Comparison of ENCODE assay signal across 8 mouse cellular contexts in genomic region chr5:125465192-125465591, GRCm38 (mm10). TPM values are rescaled to one million over a fixed set of nuclear protein-coding genes. Genes with fewer than 3 reads are reported as not detected.
DNase-seq lines count a peak whose midpoint lies in the region; ATAC-seq and TF ChIP-seq lines count a peak whose summit lies in the region.

No protein-coding gene starts in this region.

- WGBS in heart, embryonic 12.5 days, result 39% methylated on average over 7 of the region's 7 CpGs
- 45% methylated on average over 7 of the region's 7 CpGs for WGBS in hindbrain, embryonic 13.5 days
- WGBS in midbrain, embryonic 12.5 days, result 45% methylated on average over 7 of the region's 7 CpGs

- peak overlapping the region; percentile 60 for H3K4me2 ChIP-seq in heart, embryonic 12.5 days
- H3K4me2 ChIP-seq in hindbrain, embryonic 13.5 days, result peak overlapping the region; percentile 58
- peak overlapping the region; percentile 51 for H3K4me2 ChIP-seq in midbrain, embryonic 12.5 days (replicated peaks)

- TF ChIP-seq EP300 in MEL (IDR thresholded peaks at IDR 0.05; ENCODE audit: low read depth in 1 of 2, low read length in 2 of 2), result no peak

- H3K4me3 ChIP-seq in heart, embryonic 12.5 days, result peak overlapping the region; percentile 24
- peak overlapping the region; percentile 37 to 40; a peak in 3 of 4 replicates for H3K4me3 ChIP-seq in MEL (ENCODE audit: control insufficient read depth in 1 of 2, insufficient read depth in 1 of 2, low read depth in 2 of 2, low read length in 2 of 2)
- peak overlapping the region; percentile 32 for H3K4me3 ChIP-seq in hindbrain, embryonic 13.5 days
- peak overlapping the region; percentile 32; the same call in 1 of the 2 replicates for H3K4me3 ChIP-seq in midbrain, embryonic 12.5 days

- intact Hi-C loops in heart, postnatal 10 days (cut with DNase I), result loop anchor here (1.0 kb wide), 1 partner anchor 10 kb away; the partner anchor contains the start of gene Aacs
- intact Hi-C loops in left cerebral cortex, postnatal 25 days (cut with DNase I), result loop anchor here (1.0 kb wide), 1 partner anchor 10 kb away; the partner anchor contains the start of gene Aacs

- TF ChIP-seq CTCF in MEL (IDR thresholded peaks at IDR 0.05 in 2 of 3, conservative IDR thresholded peaks at IDR 0.05 in 1 of 3; ENCODE audit: control insufficient read depth in 1 of 3, insufficient read depth in 1 of 3, low read depth in 2 of 3, low read length in 3 of 3, poor library complexity in 1 of 3, severe bottlenecking in 1 of 3), result no peak

- H3K36me3 ChIP-seq in heart, embryonic 12.5 days, result no peaks in the 10 kb centered on the region
- H3K36me3 ChIP-seq in MEL (ENCODE audit: control insufficient read depth in 1 of 2, insufficient read depth in 2 of 2, low read length in 2 of 2), result peaks cover 0 to 23% of the 10 kb centered on the region in 2 experiments; a peak in 2 of 4 replicates
- H3K36me3 ChIP-seq in hindbrain, embryonic 13.5 days, result no peaks in the 10 kb centered on the region
- H3K36me3 ChIP-seq in midbrain, embryonic 12.5 days, result no peaks in the 10 kb centered on the region

- peaks cover 8% of the 10 kb centered on the region for H3K4me1 ChIP-seq in heart, embryonic 12.5 days (replicated peaks)
- peaks cover 14 to 23% of the 10 kb centered on the region in 2 experiments for H3K4me1 ChIP-seq in MEL (ENCODE audit: control insufficient read depth in 1 of 2, insufficient read depth in 2 of 2, low read length in 2 of 2)
- H3K4me1 ChIP-seq in hindbrain, embryonic 13.5 days (replicated peaks), result peaks cover 5% of the 10 kb centered on the region
- peaks cover 3% of the 10 kb centered on the region for H3K4me1 ChIP-seq in midbrain, embryonic 12.5 days

- H3K9me3 ChIP-seq in heart, embryonic 12.5 days (replicated peaks), result no peaks in the 10 kb centered on the region
- H3K9me3 ChIP-seq in MEL (replicated peaks; ENCODE audit: insufficient read depth, low read length), result no peaks in the 10 kb centered on the region
- H3K9me3 ChIP-seq in hindbrain, embryonic 13.5 days, result no peaks in the 10 kb centered on the region
- H3K9me3 ChIP-seq in midbrain, embryonic 12.5 days, result no peaks in the 10 kb centered on the region

- peak overlapping the region; percentile 32; the same call in 1 of the 2 replicates for H3K9ac ChIP-seq in heart, embryonic 12.5 days
- H3K9ac ChIP-seq in MEL (ENCODE audit: control insufficient read depth, low read depth, low read length, poor library complexity, severe bottlenecking), result peak overlapping the region; percentile 57
- no peak overlapping the region for H3K9ac ChIP-seq in hindbrain, embryonic 13.5 days
- H3K9ac ChIP-seq in midbrain, embryonic 12.5 days (replicated peaks), result no peak overlapping the region; the same call in 1 of the 2 replicates

- no peaks in the 10 kb centered on the region for H3K27me3 ChIP-seq in heart, embryonic 12.5 days (replicated peaks)
- no peaks in the 10 kb centered on the region for H3K27me3 ChIP-seq in MEL (ENCODE audit: control insufficient read depth in 1 of 2, insufficient read depth in 2 of 2, low read length in 2 of 2)
- no peaks in the 10 kb centered on the region for H3K27me3 ChIP-seq in hindbrain, embryonic 13.5 days
- H3K27me3 ChIP-seq in midbrain, embryonic 12.5 days, result no peaks in the 10 kb centered on the region

- no peak for TF ChIP-seq RAD21 in MEL (IDR thresholded peaks at IDR 0.05; ENCODE audit: low read depth, low read length)

- H3K27ac ChIP-seq in heart, embryonic 12.5 days (ENCODE audit: poor library complexity, severe bottlenecking), result no peak overlapping the region
- H3K27ac ChIP-seq in MEL (ENCODE audit: control insufficient read depth, low read depth, low read length), result peak overlapping the region; percentile 35
- H3K27ac ChIP-seq in hindbrain, embryonic 13.5 days, result peak overlapping the region; percentile 14; the same call in 1 of the 2 replicates
- peak overlapping the region; percentile 25; the same call in 1 of the 2 replicates for H3K27ac ChIP-seq in midbrain, embryonic 12.5 days (replicated peaks)

- ATAC-seq in heart, embryonic 12.5 days (ENCODE audit: insufficient number of reproducible peaks, low FRiP score), result no peak
- ATAC-seq in hindbrain, embryonic 13.5 days (ENCODE audit: low FRiP score), result peak; percentile 41
- ATAC-seq in midbrain, embryonic 12.5 days (ENCODE audit: low FRiP score, low read depth), result 0 out of 2 replicates have a peak, but pooled peaks have one; percentile 38

- no peaks in the 10 kb centered on the region for H3K79me2 ChIP-seq in MEL (ENCODE audit: control insufficient read depth, insufficient read depth, low read length, poor library complexity)

- no peak for DNase-seq in heart, postnatal 10 days
- no peak for DNase-seq in MEL (ENCODE audit: low read depth, low spot score)
- no peak for DNase-seq in adrenal gland, postnatal 36 days
- DNase-seq in gastrocnemius, adult 18-20 months (ENCODE audit: low spot score), result no peak
- no peak for DNase-seq in left cerebral cortex, postnatal 25 days (ENCODE audit: low spot score in 2 of 2)

- no peak for TF ChIP-seq POLR2A in MEL (IDR thresholded peaks at IDR 0.05; ENCODE audit: control insufficient read depth in 1 of 2, insufficient read depth in 1 of 2, low read depth in 1 of 2, low read length in 2 of 2, poor library complexity in 1 of 2)

TF ChIP-seq in MEL, 35 proteins besides CTCF, POLR2A, EP300 and RAD21:
- TF ChIP-seq MEF2A (IDR thresholded peaks at IDR 0.05; ENCODE audit: extremely low read depth, insufficient replicate concordance, low read depth, low read length, poor library complexity, severe bottlenecking) (no peak), TBP (IDR thresholded peaks at IDR 0.05; ENCODE audit: low read depth, low read length) (0 out of 2 replicates have a peak, but pooled peaks have one; percentile 34)

RNA-seq across cellular contexts. Expression of gene Aacs, which starts 10.4 kb away (rescaled TPM):
- 16.1 and 17.2 TPM in 2 replicates for polyA plus RNA-seq in heart, embryonic 12.5 days (2016; fragmentation: Nextera tagmentation; extraction: Ambion mirVana)
- 1 to 10 TPM; 4.8 to 5.0 TPM for total RNA-seq in heart, postnatal 10 days (2021)
- 32.8 and 34.9 TPM in 2 replicates for total RNA-seq in MEL (2012; rRNA removed)
- polyA plus RNA-seq in MEL (2012; ENCODE audit: insufficient read depth in 1 of 2, insufficient read length in 2 of 2, low read depth in 1 of 2, low replicate concordance in 2 of 2, missing spikeins in 1 of 2), result 10 to 100 TPM in 1 of 2 experiments, not detected in 1; 79.5 TPM
- 60.0 and 62.4 TPM in 2 replicates for polyA plus RNA-seq in hindbrain, embryonic 13.5 days (2015; fragmentation: Nextera tagmentation; extraction: Ambion mirVana)
- 58.8 and 62.7 TPM in 2 replicates for polyA plus RNA-seq in midbrain, embryonic 12.5 days (2016; fragmentation: Nextera tagmentation; extraction: Ambion mirVana)
- 100 to 1,000 TPM in 1 of 2 experiments, 10 to 100 TPM in 1; 96.1 to 101 TPM for total RNA-seq in adrenal gland, postnatal 36 days (2021)
- total RNA-seq in gastrocnemius, adult 18-20 months (2021), result 1 to 10 TPM; 2.4 to 5.0 TPM
- 10 to 100 TPM; 43.0 to 52.1 TPM for total RNA-seq in left cerebral cortex, postnatal 25 days (2021)

RNA-seq across cellular contexts. Expression of gene Bri3bp, which starts 23.8 kb away (rescaled TPM):
- 41.8 and 49.3 TPM in 2 replicates for polyA plus RNA-seq in heart, embryonic 12.5 days (2016; fragmentation: Nextera tagmentation; extraction: Ambion mirVana)
- 10 to 100 TPM; 56.4 to 62.5 TPM for total RNA-seq in heart, postnatal 10 days (2021)
- total RNA-seq in MEL (2012; rRNA removed), result 87.6 and 88.6 TPM in 2 replicates
- polyA plus RNA-seq in MEL (2012; ENCODE audit: insufficient read depth in 1 of 2, insufficient read length in 2 of 2, low read depth in 1 of 2, low replicate concordance in 2 of 2, missing spikeins in 1 of 2), result 100 to 1,000 TPM in 1 of 2 experiments, 10 to 100 TPM in 1; 73.7 to 264 TPM
- polyA plus RNA-seq in hindbrain, embryonic 13.5 days (2015; fragmentation: Nextera tagmentation; extraction: Ambion mirVana), result 31.4 and 35.6 TPM in 2 replicates
- 35.5 and 41.2 TPM in 2 replicates for polyA plus RNA-seq in midbrain, embryonic 12.5 days (2016; fragmentation: Nextera tagmentation; extraction: Ambion mirVana)
- total RNA-seq in adrenal gland, postnatal 36 days (2021), result 10 to 100 TPM; 25.6 to 39.0 TPM
- total RNA-seq in gastrocnemius, adult 18-20 months (2021), result 1 to 10 TPM; 2.6 to 3.2 TPM
- 10 to 100 TPM; 92.5 to 95.3 TPM for total RNA-seq in left cerebral cortex, postnatal 25 days (2021)

RNA-seq across cellular contexts. Expression of gene Dhx37, which starts 31.3 kb away (rescaled TPM):
- 11.0 and 11.4 TPM in 2 replicates for polyA plus RNA-seq in heart, embryonic 12.5 days (2016; fragmentation: Nextera tagmentation; extraction: Ambion mirVana)
- 10 to 100 TPM; 13.2 to 14.7 TPM for total RNA-seq in heart, postnatal 10 days (2021)
- 26.0 and 27.4 TPM in 2 replicates for total RNA-seq in MEL (2012; rRNA removed)
- 100 to 1,000 TPM in 1 of 2 experiments, 10 to 100 TPM in 1; 55.3 to 549 TPM for polyA plus RNA-seq in MEL (2012; ENCODE audit: insufficient read depth in 1 of 2, insufficient read length in 2 of 2, low read depth in 1 of 2, low replicate concordance in 2 of 2, missing spikeins in 1 of 2)
- 10.4 and 11.7 TPM in 2 replicates for polyA plus RNA-seq in hindbrain, embryonic 13.5 days (2015; fragmentation: Nextera tagmentation; extraction: Ambion mirVana)
- polyA plus RNA-seq in midbrain, embryonic 12.5 days (2016; fragmentation: Nextera tagmentation; extraction: Ambion mirVana), result 14.8 and 16.4 TPM in 2 replicates
- total RNA-seq in adrenal gland, postnatal 36 days (2021), result 10 to 100 TPM; 16.3 to 21.9 TPM
- total RNA-seq in gastrocnemius, adult 18-20 months (2021), result 1 to 10 TPM; 4.5 to 5.1 TPM
- total RNA-seq in left cerebral cortex, postnatal 25 days (2021), result 10 to 100 TPM; 11.4 to 15.2 TPM

Comparison
In these comparisons a context has a peak if more than half of its experiments do, and no peak if none do; other contexts are left out.
1. H3K9ac ChIP-seq: peak in heart, embryonic 12.5 days (single experiment) and MEL (single experiment); none in hindbrain, embryonic 13.5 days (single experiment) and midbrain, embryonic 12.5 days (single experiment).
2. RNA of gene Bri3bp, which starts 23.8 kb away (total RNA-seq): 92.5 to 95.3 TPM in left cerebral cortex, postnatal 25 days, 87.6 to 88.6 TPM in MEL, 56.4 to 62.5 TPM in heart, postnatal 10 days and 25.6 to 39.0 TPM in adrenal gland, postnatal 36 days; 2.6 to 3.2 TPM in gastrocnemius, adult 18-20 months; every median in the first group is over 4 times any median in the second.
3. Peak in every context shown above with its lines, with median percentiles within 50 percentile points of each other: H3K4me2 ChIP-seq and H3K4me3 ChIP-seq.